Mouse (Mus musculus): ENCODE results near the gene Rtl1. TPM values are rescaled to one million over a fixed set of nuclear protein-coding genes. Genes with fewer than 3 reads are reported as not detected.

The Rtl1 gene
- 1.5 and 1.6 TPM in 2 replicates for polyA plus RNA-seq (2016; fragmentation: Nextera tagmentation; extraction: Ambion mirVana)

DNA sequence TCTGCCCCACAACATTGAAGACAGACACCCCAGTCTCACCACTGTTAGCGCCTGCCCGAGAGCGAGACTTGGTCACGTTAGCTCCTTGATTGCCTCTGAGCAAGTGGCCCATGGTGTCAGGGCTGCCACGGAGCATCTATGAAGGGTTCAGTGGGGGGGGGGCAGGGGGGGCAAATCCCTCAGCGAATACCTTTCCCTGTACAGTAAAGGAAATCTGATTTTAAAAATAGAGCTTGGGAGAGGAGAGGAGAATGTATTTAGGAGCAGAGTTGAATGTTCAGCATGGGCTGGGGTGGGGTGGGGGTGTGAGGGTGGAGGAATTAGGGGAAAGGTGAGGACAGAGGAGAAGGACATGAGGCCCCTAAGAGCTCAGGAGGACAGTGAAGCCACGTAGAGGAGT lies at the start of gene Rtl1:
Gene Rtl1, minus strand, starts transcription at position 101 of the 400 bp plus-strand sequence.
- Histone ChIP-seq H3K36me3 (peaks cover 13% of the 10 kb centered on the region), H3K4me1 (peaks cover 8% of the 10 kb centered on the region), H3K4me3 (no peak within 1 kb of the TSS), H3K4me2 (replicated peaks) (no peak within 1 kb of the TSS), H3K27me3 (no peaks in the 10 kb centered on the region), H3K9me3 (replicated peaks) (no peaks in the 10 kb centered on the region), H3K27ac (no peak within 1 kb of the TSS), H3K9ac (no peak within 1 kb of the TSS)
- WGBS, result 91% methylated on average over 7 of the region's 7 CpGs
- no peak for ATAC-seq (ENCODE audit: low FRiP score)

DNA sequence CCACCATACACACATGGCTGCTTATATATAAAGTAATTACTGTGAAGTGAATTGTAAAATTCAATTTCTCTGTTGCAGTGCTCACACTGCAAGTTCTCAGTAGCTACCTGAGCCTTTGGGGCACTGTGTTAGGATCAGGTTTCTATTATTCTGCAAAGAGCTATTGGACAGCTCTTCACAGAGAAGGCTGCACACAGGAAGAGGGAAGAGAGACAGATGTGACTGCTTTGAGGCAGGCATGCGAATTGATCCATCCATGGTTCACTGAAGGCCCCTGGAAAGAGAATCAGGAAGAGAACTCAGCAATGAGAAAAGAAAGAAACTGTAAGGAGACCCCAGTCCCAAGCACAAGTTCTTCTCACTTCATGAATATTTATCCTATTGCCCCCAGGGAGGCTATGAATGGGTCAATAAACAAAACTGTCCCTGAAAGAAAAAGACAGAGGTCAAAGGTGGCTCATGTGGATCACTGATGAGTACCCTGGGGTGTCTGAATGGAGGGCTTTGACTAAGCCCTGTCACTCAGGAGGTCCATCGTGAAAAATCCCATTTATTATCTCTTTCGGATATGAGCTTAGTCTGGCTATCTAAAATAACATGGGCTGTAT lies 40.5 kb upstream of the Rtl1 start:
- Histone ChIP-seq H3K4me3 (no peak overlapping the region), H3K4me2 (replicated peaks) (no peak overlapping the region), H3K27me3 (no peaks in the 10 kb centered on the region), H3K9ac (no peak overlapping the region), H3K9me3 (replicated peaks) (no peaks in the 10 kb centered on the region), H3K4me1 (peaks cover 8% of the 10 kb centered on the region; the same call in 1 of the 2 replicates), H3K27ac (peak overlapping the region; percentile 1; the same call in 1 of the 2 replicates), H3K36me3 (no peaks in the 10 kb centered on the region)
- WGBS, result 12% methylated on average over 3 of the region's 3 CpGs
- ATAC-seq (ENCODE audit: low FRiP score), result no peak

DNA sequence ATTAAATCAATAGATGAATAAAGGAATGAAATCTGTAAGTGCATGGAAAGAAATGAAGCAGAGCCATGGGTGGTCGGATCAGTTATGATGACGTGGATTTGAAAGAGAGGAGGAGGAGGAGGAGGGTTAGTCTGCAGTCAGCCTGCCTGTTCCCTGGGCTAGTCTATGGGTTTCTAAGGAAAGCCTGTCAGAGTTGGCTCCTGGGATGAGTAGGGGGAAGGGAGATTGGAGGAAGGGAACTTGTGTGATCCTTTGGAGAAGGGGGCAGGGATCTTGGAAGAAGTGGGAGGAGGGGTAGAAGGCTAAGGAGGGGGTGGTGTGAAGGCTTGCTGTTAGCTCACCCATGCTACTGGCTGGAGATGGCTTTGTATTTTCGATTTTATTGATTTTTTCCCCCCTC lies 31.9 kb upstream of the Rtl1 start:
- Histone ChIP-seq H3K27ac (no peak overlapping the region), H3K4me2 (replicated peaks) (no peak overlapping the region), H3K9me3 (replicated peaks) (no peaks in the 10 kb centered on the region), H3K9ac (no peak overlapping the region), H3K36me3 (0 out of 2 replicates have a peak, but pooled peaks cover 2% of the 10 kb centered on the region), H3K4me1 (peaks cover 3% of the 10 kb centered on the region; the same call in 1 of the 2 replicates), H3K4me3 (no peak overlapping the region), H3K27me3 (no peaks in the 10 kb centered on the region)
- ATAC-seq (ENCODE audit: low FRiP score), result peak; percentile 56; the same call in 1 of the 2 replicates
- WGBS, result 32% methylated on average over 3 of the region's 3 CpGs

DNA sequence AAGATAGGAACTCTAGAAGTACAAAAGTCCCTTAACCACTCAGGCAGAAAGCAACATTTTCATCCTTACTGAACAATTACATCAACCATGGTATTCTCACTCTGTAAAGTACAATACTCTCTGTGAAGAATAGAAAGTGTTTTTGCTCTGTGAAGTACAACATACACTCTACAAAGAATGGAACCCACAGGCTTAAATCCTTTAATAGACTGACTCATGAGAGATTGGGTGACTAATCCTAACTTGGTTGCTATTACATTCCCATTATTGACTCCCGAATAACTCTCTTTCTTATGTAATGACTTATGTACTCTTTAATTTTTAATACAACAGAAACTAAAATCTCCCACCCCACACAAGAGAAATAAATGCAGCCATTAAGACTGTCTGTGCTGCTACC lies 28.8 kb upstream of the Rtl1 start:
- Histone ChIP-seq H3K27ac (no peak overlapping the region), H3K4me3 (no peak overlapping the region), H3K36me3 (no peaks in the 10 kb centered on the region), H3K9ac (no peak overlapping the region), H3K27me3 (no peaks in the 10 kb centered on the region), H3K4me1 (peaks cover 3% of the 10 kb centered on the region; the same call in 1 of the 2 replicates), H3K9me3 (replicated peaks) (no peaks in the 10 kb centered on the region), H3K4me2 (replicated peaks) (no peak overlapping the region)
- WGBS, result 87% methylated on average over 1 of the region's 1 CpGs
- no peak for ATAC-seq (ENCODE audit: low FRiP score)

DNA sequence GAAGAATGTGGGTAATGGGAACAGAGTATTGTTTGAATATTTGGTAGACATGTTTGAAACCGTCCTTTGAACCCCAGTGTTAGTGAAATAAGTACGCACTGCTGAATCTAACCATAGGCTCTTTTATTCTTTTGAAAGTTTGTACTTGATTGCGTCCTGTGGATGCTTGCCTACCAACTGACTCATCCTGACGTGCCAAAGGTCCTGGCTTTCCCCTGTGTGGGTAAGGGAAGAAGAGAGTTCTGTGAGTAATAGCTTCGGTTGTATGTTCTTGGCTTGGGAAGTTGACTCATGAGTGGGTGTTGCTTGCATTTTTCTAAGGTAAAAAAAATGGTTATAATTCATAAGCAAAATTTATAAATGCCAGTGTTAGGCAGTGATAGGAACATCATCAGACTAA lies 26.8 kb upstream of the Rtl1 start:
- Histone ChIP-seq H3K9me3 (replicated peaks) (no peaks in the 10 kb centered on the region), H3K36me3 (no peaks in the 10 kb centered on the region), H3K9ac (no peak overlapping the region), H3K4me1 (0 out of 2 replicates have a peak, but pooled peaks cover under 1% of the 10 kb centered on the region), H3K4me2 (replicated peaks) (no peak overlapping the region), H3K27me3 (no peaks in the 10 kb centered on the region), H3K27ac (no peak overlapping the region), H3K4me3 (no peak overlapping the region)
- ATAC-seq (ENCODE audit: low FRiP score), result no peak
- WGBS, result 93% methylated on average over 5 of the region's 5 CpGs

DNA sequence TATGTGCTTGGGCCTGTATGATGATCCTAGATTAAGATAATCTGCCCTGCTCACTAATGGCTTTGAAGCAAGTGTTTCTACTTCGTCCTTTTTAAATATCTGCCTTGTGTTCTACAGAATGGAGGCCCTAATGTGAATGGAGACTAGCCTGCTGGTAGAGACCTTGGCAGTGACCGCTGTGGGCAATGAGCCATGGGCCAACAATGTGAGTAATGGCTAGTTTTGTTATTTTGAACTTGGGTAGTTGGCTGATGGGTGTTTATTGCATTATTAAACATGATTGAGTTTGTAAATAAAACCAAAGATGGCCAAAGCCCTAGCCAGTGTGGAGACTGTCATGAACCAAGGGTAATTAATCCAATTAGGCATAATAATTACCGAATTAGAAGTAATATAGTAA lies 20.1 kb upstream of the Rtl1 start:
- no peak overlapping the region for H3K4me2 ChIP-seq (replicated peaks)
- ATAC-seq (ENCODE audit: low FRiP score), result no peak
- no peak overlapping the region for H3K9ac ChIP-seq
- H3K27ac ChIP-seq, result no peak overlapping the region
- H3K4me3 ChIP-seq, result no peak overlapping the region
- 87% methylated on average over 3 of the region's 3 CpGs for WGBS
- peaks cover 4% of the 10 kb centered on the region; the same call in 1 of the 2 replicates for H3K9me3 ChIP-seq (replicated peaks)
- 0 out of 2 replicates have a peak, but pooled peaks cover 5% of the 10 kb centered on the region for H3K4me1 ChIP-seq
- peaks cover 14% of the 10 kb centered on the region; the same call in 1 of the 2 replicates for H3K36me3 ChIP-seq
- H3K27me3 ChIP-seq, result no peaks in the 10 kb centered on the region

DNA sequence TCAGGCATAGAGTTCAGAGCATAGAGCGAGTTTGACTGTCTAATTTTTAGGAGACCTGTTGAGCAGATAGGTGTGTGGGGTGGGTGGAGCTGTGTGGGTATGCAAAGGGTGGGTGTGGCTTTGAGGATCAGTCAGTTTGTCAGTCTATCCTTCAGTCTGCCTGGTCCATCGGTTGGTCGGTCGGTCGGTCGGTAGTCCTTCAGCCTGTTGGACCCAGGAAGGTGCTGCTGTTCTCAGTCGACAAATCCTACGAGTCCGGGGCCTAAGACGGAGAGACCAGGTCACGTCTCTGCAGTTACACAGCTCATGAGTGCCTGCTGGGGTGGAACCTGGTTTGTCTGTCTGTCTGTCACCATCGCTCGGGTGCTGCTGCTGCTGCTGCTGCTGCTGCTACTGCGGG lies 17.9 kb upstream of the Rtl1 start:
- 85% methylated on average over 14 of the region's 14 CpGs for WGBS
- H3K4me2 ChIP-seq (replicated peaks), result no peak overlapping the region
- H3K27me3 ChIP-seq, result 0 out of 2 replicates have a peak, but pooled peaks cover 4% of the 10 kb centered on the region
- H3K36me3 ChIP-seq, result peaks cover 23% of the 10 kb centered on the region
- ATAC-seq (ENCODE audit: low FRiP score), result peak; percentile 27; the same call in 1 of the 2 replicates
- H3K9me3 ChIP-seq (replicated peaks), result peaks cover 8% of the 10 kb centered on the region; the same call in 1 of the 2 replicates
- H3K4me1 ChIP-seq, result 0 out of 2 replicates have a peak, but pooled peaks cover 5% of the 10 kb centered on the region
- H3K27ac ChIP-seq, result no peak overlapping the region
- no peak overlapping the region for H3K4me3 ChIP-seq
- no peak overlapping the region for H3K9ac ChIP-seq

DNA sequence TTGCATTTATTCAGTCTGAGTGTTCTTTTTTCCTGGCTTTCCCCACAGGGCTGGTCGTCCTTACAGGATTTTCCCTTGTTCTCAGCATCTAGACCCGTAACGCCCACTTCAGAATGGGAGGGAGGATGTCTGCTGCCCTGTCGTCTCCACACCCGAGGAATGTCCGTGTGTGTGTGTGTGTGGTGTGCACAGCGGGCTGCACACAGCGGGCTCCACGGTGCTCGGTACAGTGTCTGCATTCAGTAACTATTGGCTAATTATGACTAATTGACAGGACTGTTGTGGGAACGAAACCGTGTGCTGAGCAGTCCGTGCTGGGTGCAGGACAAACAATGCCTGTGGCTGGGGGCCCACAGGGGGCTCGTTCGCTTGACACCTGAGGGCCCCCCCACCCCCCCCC lies 17.0 kb upstream of the Rtl1 start:
- H3K36me3 ChIP-seq, result peaks cover 23% of the 10 kb centered on the region
- H3K4me2 ChIP-seq (replicated peaks), result peak overlapping the region; percentile 30
- WGBS, result 32% methylated on average over 15 of the region's 15 CpGs
- H3K4me3 ChIP-seq, result no peak overlapping the region
- peak; percentile 73 for ATAC-seq (ENCODE audit: low FRiP score)
- no peak overlapping the region for H3K9ac ChIP-seq
- no peak overlapping the region for H3K27ac ChIP-seq
- H3K9me3 ChIP-seq (replicated peaks), result peaks cover 8% of the 10 kb centered on the region; the same call in 1 of the 2 replicates
- 0 out of 2 replicates have a peak, but pooled peaks cover 4% of the 10 kb centered on the region for H3K27me3 ChIP-seq
- 0 out of 2 replicates have a peak, but pooled peaks cover 5% of the 10 kb centered on the region for H3K4me1 ChIP-seq

DNA sequence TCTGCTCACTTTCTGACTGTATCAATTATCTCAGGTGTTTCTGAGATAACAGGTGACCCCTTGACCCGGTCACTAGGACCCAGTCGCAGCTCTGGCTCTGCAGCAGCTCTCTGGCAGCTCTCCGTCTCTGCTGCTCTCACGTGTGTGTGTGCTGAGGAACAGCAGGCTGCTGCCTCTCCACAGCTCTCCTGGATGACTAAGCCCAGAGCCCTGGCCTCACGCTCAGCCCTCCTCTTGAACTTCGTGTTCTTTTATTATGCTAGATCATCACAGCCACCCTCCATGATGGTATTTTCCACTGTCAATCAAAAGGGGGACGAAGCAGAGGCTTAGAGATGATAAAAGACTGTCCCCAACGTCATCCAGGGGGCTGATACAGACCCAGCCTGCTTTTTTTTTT lies 15.2 kb upstream of the Rtl1 start:
- Histone ChIP-seq H3K4me3 (no peak overlapping the region), H3K9me3 (replicated peaks) (peaks cover 20% of the 10 kb centered on the region; the same call in 1 of the 2 replicates), H3K4me2 (replicated peaks) (no peak overlapping the region), H3K27me3 (0 out of 2 replicates have a peak, but pooled peaks cover 4% of the 10 kb centered on the region), H3K36me3 (peaks cover 35% of the 10 kb centered on the region), H3K27ac (no peak overlapping the region), H3K9ac (no peak overlapping the region), H3K4me1 (0 out of 2 replicates have a peak, but pooled peaks cover 5% of the 10 kb centered on the region)
- ATAC-seq (ENCODE audit: low FRiP score), result no peak
- WGBS, result 70% methylated on average over 8 of the region's 8 CpGs

DNA sequence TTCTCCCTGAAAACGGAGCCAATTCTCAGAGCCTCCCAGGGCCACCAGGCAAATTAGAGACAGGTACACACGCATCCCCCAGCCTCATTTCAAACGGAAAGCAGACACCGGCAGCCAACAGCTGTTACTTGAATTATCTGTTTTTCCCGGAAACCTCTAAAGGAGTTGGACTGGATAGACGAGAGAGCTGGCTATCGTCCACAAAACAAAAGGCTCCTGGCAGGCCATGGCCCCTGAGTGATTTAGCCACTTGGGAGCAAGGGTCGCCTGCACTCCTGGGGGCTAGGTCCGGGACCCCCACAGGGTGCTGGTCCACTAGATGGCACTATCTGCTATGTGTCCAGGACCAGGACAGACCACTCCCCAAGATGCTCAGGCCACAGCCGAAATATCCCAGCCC lies 14.3 kb upstream of the Rtl1 start:
- Histone ChIP-seq H3K4me2 (replicated peaks) (no peak overlapping the region), H3K9ac (no peak overlapping the region), H3K9me3 (replicated peaks) (peaks cover 29% of the 10 kb centered on the region; the same call in 1 of the 2 replicates), H3K4me1 (0 out of 2 replicates have a peak, but pooled peaks cover 5% of the 10 kb centered on the region), H3K27me3 (0 out of 2 replicates have a peak, but pooled peaks cover 4% of the 10 kb centered on the region), H3K27ac (no peak overlapping the region), H3K36me3 (peaks cover 45% of the 10 kb centered on the region), H3K4me3 (no peak overlapping the region)
- ATAC-seq (ENCODE audit: low FRiP score), result no peak
- 44% methylated on average over 10 of the region's 10 CpGs for WGBS

DNA sequence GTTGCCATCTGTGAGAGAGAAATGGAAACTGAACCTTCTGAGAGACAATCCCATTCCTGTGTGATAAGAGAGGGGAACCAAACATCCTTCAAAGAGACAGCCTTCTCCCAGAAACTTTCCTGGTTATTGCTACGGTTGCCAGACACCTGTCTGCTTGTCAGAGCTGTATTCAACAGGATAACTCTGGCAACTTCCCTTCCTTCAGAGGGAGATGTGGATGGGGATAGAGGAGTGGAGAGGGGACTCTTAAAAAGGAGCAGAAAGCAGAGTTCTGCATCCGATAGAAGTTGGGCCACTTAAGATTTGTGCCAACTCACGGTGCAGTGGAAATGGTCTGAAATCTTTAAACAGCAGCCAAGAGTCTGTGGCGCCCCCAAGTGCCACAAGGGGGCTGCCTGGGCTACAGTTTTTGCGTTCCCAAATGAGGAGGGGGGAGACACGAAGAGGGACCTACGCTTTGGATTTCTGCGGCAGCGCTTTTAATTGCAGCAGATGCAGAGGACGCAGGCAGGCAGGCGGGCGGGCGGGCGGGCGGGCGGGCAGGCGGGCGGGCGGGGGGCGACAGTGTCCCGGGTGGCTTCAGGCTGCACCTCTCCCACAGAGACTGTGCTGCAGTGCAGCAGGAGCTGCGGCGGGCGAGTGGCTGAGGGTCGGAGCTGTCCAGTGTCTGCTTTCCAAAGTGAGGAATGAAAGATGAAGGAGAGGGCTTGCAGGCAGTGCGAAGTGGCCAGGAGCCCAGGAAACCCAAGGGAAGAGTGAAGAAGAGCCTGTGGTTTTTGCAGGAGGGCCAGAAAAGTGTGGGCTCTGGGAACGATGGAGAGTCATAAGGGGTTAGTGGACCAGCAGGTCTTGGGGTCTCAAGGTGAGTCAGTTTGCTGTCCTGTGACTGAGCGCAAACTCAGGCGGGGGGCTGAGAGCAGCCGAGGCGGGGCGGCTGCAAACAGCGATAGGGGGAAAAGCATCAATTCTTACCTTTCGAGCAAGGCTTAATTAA lies 12.6 kb upstream of the Rtl1 start:
- peak overlapping the region; percentile 22 for H3K4me3 ChIP-seq
- peaks cover 53% of the 10 kb centered on the region for H3K36me3 ChIP-seq
- no peak overlapping the region for H3K27ac ChIP-seq
- peaks cover 16% of the 10 kb centered on the region; the same call in 1 of the 2 replicates for H3K4me1 ChIP-seq
- 44% methylated on average over 34 of the region's 34 CpGs for WGBS
- peaks cover 29% of the 10 kb centered on the region; the same call in 1 of the 2 replicates for H3K9me3 ChIP-seq (replicated peaks)
- H3K27me3 ChIP-seq, result 0 out of 2 replicates have a peak, but pooled peaks cover 4% of the 10 kb centered on the region
- no peak for ATAC-seq (ENCODE audit: low FRiP score)
- no peak overlapping the region for H3K9ac ChIP-seq
- peak overlapping the region; percentile 48 for H3K4me2 ChIP-seq (replicated peaks)
